Mouse (Mus musculus): ENCODE measurements at regions not wholly inside any gene's neighbourhood (a gene's known extent, or its start where the extent isn't known, plus 50 kb on each side); places are given as distances from the start of the nearest gene placed in this dataset.

- DNase-seq (ENCODE audit: low spot score in 2 of 2): no peak
These were observed 142.1 kb downstream of the Pik3r1 start for GRCm38 (mm10) chr13:101625922-101626321.

GRCm38 (mm10) chr13:101624179-101624581, 143.8 kb downstream of the Pik3r1 start:
- no peak for DNase-seq (ENCODE audit: low spot score in 2 of 2)

- DNase-seq (ENCODE audit: low spot score in 2 of 2): no peak
These were observed 145.4 kb downstream of the Pik3r1 start for GRCm38 (mm10) chr13:101622649-101623048.

- DNase-seq (ENCODE audit: low spot score in 2 of 2): no peak
These were observed 147.4 kb downstream of the Pik3r1 start for GRCm38 (mm10) chr13:101620660-101621059.

- DNase-seq (ENCODE audit: low spot score in 2 of 2): no peak
These were observed 148.9 kb downstream of the Pik3r1 start for GRCm38 (mm10) chr13:101619154-101619553.

- DNase-seq (ENCODE audit: low spot score in 2 of 2): no peak
These were observed 155.2 kb downstream of the Pik3r1 start for GRCm38 (mm10) chr13:101612786-101613185.

GRCm38 (mm10) chr13:101611725-101612124, 156.3 kb downstream of the Pik3r1 start:
- no peak for DNase-seq (ENCODE audit: low spot score in 2 of 2)

GRCm38 (mm10) chr13:101606184-101606730, 161.8 kb downstream of the Pik3r1 start:
- DNase-seq (ENCODE audit: low spot score in 2 of 2): no peak

GRCm38 (mm10) chr13:101605685-101606084, 162.3 kb downstream of the Pik3r1 start:
- DNase-seq (ENCODE audit: low spot score in 2 of 2): no peak

GRCm38 (mm10) chr13:101605051-101605450, 163.0 kb downstream of the Pik3r1 start:
- no peak for DNase-seq (ENCODE audit: low spot score in 2 of 2)

- DNase-seq (ENCODE audit: low spot score in 2 of 2): no peak
These were observed 169.9 kb downstream of the Pik3r1 start for GRCm38 (mm10) chr13:101598126-101598485.

GRCm38 (mm10) chr13:101597243-101598125, 170.5 kb downstream of the Pik3r1 start:
- no peak for DNase-seq (ENCODE audit: low spot score in 2 of 2)

GRCm38 (mm10) chr13:101594511-101595175, 173.4 kb downstream of the Pik3r1 start:
- DNase-seq (ENCODE audit: low spot score in 2 of 2): no peak

GRCm38 (mm10) chr13:101592355-101592754, 175.7 kb downstream of the Pik3r1 start:
- DNase-seq (ENCODE audit: low spot score in 2 of 2): no peak

- no peak for DNase-seq (ENCODE audit: low spot score in 2 of 2)
These were observed 179.1 kb downstream of the Pik3r1 start for GRCm38 (mm10) chr13:101588905-101589304.

- no peak for DNase-seq (ENCODE audit: low spot score in 2 of 2)
These were observed 181.2 kb downstream of the Pik3r1 start for GRCm38 (mm10) chr13:101586787-101587186.

GRCm38 (mm10) chr13:101576481-101576880, 191.5 kb downstream of the Pik3r1 start:
- no peak for DNase-seq (ENCODE audit: low spot score in 2 of 2)

- DNase-seq (ENCODE audit: low spot score in 2 of 2): no peak
These were observed 195.0 kb downstream of the Pik3r1 start for GRCm38 (mm10) chr13:101572809-101573590.

GRCm38 (mm10) chr13:101572246-101572645, 195.8 kb downstream of the Pik3r1 start:
- DNase-seq (ENCODE audit: low spot score in 2 of 2): no peak

- DNase-seq (ENCODE audit: low spot score in 2 of 2): no peak
These were observed 198.0 kb downstream of the Pik3r1 start for GRCm38 (mm10) chr13:101570034-101570433.

GRCm38 (mm10) chr13:101568985-101569631, 198.9 kb downstream of the Pik3r1 start:
- no peak for DNase-seq (ENCODE audit: low spot score in 2 of 2)
